Mouse (Mus musculus): ENCODE data around the gene Rnf31. TPM values are rescaled to one million over a fixed set of nuclear protein-coding genes. Genes with fewer than 3 reads are reported as not detected.

Rnf31 gene
- polyA plus RNA-seq, 1 experiment from 2014 or later: 16.9 TPM

GRCm38 (mm10) chr14:55589771-55590448, 1.6 kb upstream of the Rnf31 start:
- H3K9me3 ChIP-seq (ENCODE audit: low read depth, low read length): no peaks in the 10 kb centered on the region
- peak overlapping the region; percentile 94 for H3K4me2 ChIP-seq
- no peak for TF ChIP-seq CTCF (IDR thresholded peaks at IDR 0.05; ENCODE audit: low read depth)
- ATAC-seq (ENCODE audit: insufficient read depth) (no peak), DNase-seq (no peak)
- H3K4me1 ChIP-seq (ENCODE audit: insufficient read depth): peaks cover 12% of the 10 kb centered on the region; the same call in 1 of the 2 replicates
- peak overlapping the region; percentile 88 for H3K4me3 ChIP-seq (ENCODE audit: low read depth, low read length)
- H3K27ac ChIP-seq (ENCODE audit: low read depth): no peak overlapping the region
- H3K9ac ChIP-seq: peak overlapping the region; percentile 63
- WGBS: 81% methylated on average over 11 of the region's 11 CpGs
- no peaks in the 10 kb centered on the region for H3K27me3 ChIP-seq (ENCODE audit: insufficient read depth, low read length)
- H3K36me3 ChIP-seq (ENCODE audit: insufficient read depth): peaks cover 25% of the 10 kb centered on the region

- peak within 1 kb of the TSS; percentile 94 for H3K27ac ChIP-seq (ENCODE audit: low read depth)
- no peaks in the 10 kb centered on the region for H3K27me3 ChIP-seq (ENCODE audit: insufficient read depth, low read length)
- H3K4me1 ChIP-seq (ENCODE audit: insufficient read depth): peaks cover 6% of the 10 kb centered on the region; the same call in 1 of the 2 replicates
- H3K4me3 ChIP-seq (ENCODE audit: low read depth, low read length): peak within 1 kb of the TSS; percentile 88
- no peaks in the 10 kb centered on the region for H3K9me3 ChIP-seq (ENCODE audit: low read depth, low read length)
- ATAC-seq (ENCODE audit: insufficient read depth) (peak; percentile 98), DNase-seq (peak; percentile 98)
- H3K4me2 ChIP-seq: peak within 1 kb of the TSS; percentile 94
- TF ChIP-seq CTCF (IDR thresholded peaks at IDR 0.05; ENCODE audit: low read depth): no peak
- under 1% methylated on average over 22 of the region's 22 CpGs for WGBS
- H3K9ac ChIP-seq: peak within 1 kb of the TSS; percentile 79
- H3K36me3 ChIP-seq (ENCODE audit: insufficient read depth): peaks cover 34% of the 10 kb centered on the region
These were observed 669 bp upstream of the Rnf31 start, which contains the start of gene Psme2 for GRCm38 (mm10) chr14:55590748-55591330. Gene Psme2, minus strand, starts transcription at chr14:55591113.

GRCm38 (mm10) chr14:55592226-55592625, 718 bp downstream of the Rnf31 start:
- Histone ChIP-seq H3K36me3 (ENCODE audit: insufficient read depth) (peaks cover 42% of the 10 kb centered on the region), H3K4me1 (ENCODE audit: insufficient read depth) (peaks cover 6% of the 10 kb centered on the region; the same call in 1 of the 2 replicates), H3K27me3 (ENCODE audit: insufficient read depth, low read length) (no peaks in the 10 kb centered on the region), H3K9ac (peak overlapping the region; percentile 79), H3K9me3 (ENCODE audit: low read depth, low read length) (no peaks in the 10 kb centered on the region), H3K27ac (ENCODE audit: low read depth) (peak overlapping the region; percentile 94; the same call in 1 of the 2 replicates), H3K4me3 (ENCODE audit: low read depth, low read length) (peak overlapping the region; percentile 88), H3K4me2 (peak overlapping the region; percentile 94)
- TF ChIP-seq CTCF (IDR thresholded peaks at IDR 0.05; ENCODE audit: low read depth): no peak
- DNase-seq: peak; percentile 17
- no peak for ATAC-seq (ENCODE audit: insufficient read depth)
- 2% methylated on average over 16 of the region's 16 CpGs for WGBS

GRCm38 (mm10) chr14:55596036-55596690, 4.7 kb downstream of the Rnf31 start:
- peak; percentile 27 for DNase-seq
- Histone ChIP-seq H3K9me3 (ENCODE audit: low read depth, low read length) (no peaks in the 10 kb centered on the region), H3K36me3 (ENCODE audit: insufficient read depth) (peaks cover 64% of the 10 kb centered on the region), H3K4me3 (ENCODE audit: low read depth, low read length) (no peak overlapping the region), H3K27ac (ENCODE audit: low read depth) (no peak overlapping the region), H3K9ac (no peak overlapping the region), H3K4me1 (ENCODE audit: insufficient read depth) (peaks cover 6% of the 10 kb centered on the region; the same call in 1 of the 2 replicates), H3K27me3 (ENCODE audit: insufficient read depth, low read length) (no peaks in the 10 kb centered on the region), H3K4me2 (no peak overlapping the region)
- ATAC-seq (ENCODE audit: insufficient read depth): no peak
- 80% methylated on average over 13 of the region's 13 CpGs for WGBS
- no peak for TF ChIP-seq CTCF (IDR thresholded peaks at IDR 0.05; ENCODE audit: low read depth)

GRCm38 (mm10) chr14:55598521-55599390, 7.2 kb downstream of the Rnf31 start:
- no peaks in the 10 kb centered on the region for H3K9me3 ChIP-seq (ENCODE audit: low read depth, low read length)
- no peak overlapping the region for H3K9ac ChIP-seq
- no peak overlapping the region for H3K4me2 ChIP-seq
- 92% methylated on average over 21 of the region's 21 CpGs for WGBS
- no peak overlapping the region for H3K4me3 ChIP-seq (ENCODE audit: low read depth, low read length)
- ATAC-seq (ENCODE audit: insufficient read depth) (no peak), DNase-seq (no peak)
- H3K27ac ChIP-seq (ENCODE audit: low read depth): no peak overlapping the region
- no peak for TF ChIP-seq CTCF (IDR thresholded peaks at IDR 0.05; ENCODE audit: low read depth)
- H3K27me3 ChIP-seq (ENCODE audit: insufficient read depth, low read length): no peaks in the 10 kb centered on the region
- peaks cover 79% of the 10 kb centered on the region for H3K36me3 ChIP-seq (ENCODE audit: insufficient read depth)
- H3K4me1 ChIP-seq (ENCODE audit: insufficient read depth): no peaks in the 10 kb centered on the region

- Histone ChIP-seq H3K9me3 (ENCODE audit: low read depth, low read length) (no peaks in the 10 kb centered on the region), H3K9ac (peak within 1 kb of the TSS; percentile 53), H3K27ac (ENCODE audit: low read depth) (peak within 1 kb of the TSS; percentile 77), H3K4me1 (ENCODE audit: insufficient read depth) (0 out of 2 replicates have a peak, but pooled peaks cover 4% of the 10 kb centered on the region), H3K4me2 (peak within 1 kb of the TSS; percentile 62), H3K36me3 (ENCODE audit: insufficient read depth) (peaks cover 68% of the 10 kb centered on the region), H3K27me3 (ENCODE audit: insufficient read depth, low read length) (no peaks in the 10 kb centered on the region), H3K4me3 (ENCODE audit: low read depth, low read length) (peak within 1 kb of the TSS; percentile 32)
- ATAC-seq (ENCODE audit: insufficient read depth) (no peak), DNase-seq (no peak)
- 84% methylated on average over 7 of the region's 7 CpGs for WGBS
- TF ChIP-seq CTCF (IDR thresholded peaks at IDR 0.05; ENCODE audit: low read depth): no peak
These were observed 11.7 kb downstream of the Rnf31 start, which contains the start of gene Irf9 for GRCm38 (mm10) chr14:55603271-55603632. Gene Irf9, plus strand, starts transcription at chr14:55603571.
